Mouse (Mus musculus) MEL-GATA-1-ER (cell line): Measurements from ENCODE around the gene Thap7.
A peak's percentile ranks its signal among the peaks of the same experiment; 100 is the strongest.
"Not testable (repeated sequence)": the region's sequence is repeated elsewhere in the genome, so short reads cannot be mapped to it uniquely, and the experiment has no call there.

ENCODE experiments used
- DNase-seq: peaks from one replicate; pipeline ENCODE4 v3.0.0-alpha.2; 2012; ENCODE audit warnings: low read depth; ENCODE audit errors: extremely low read depth

Thap7 gene

DNA sequence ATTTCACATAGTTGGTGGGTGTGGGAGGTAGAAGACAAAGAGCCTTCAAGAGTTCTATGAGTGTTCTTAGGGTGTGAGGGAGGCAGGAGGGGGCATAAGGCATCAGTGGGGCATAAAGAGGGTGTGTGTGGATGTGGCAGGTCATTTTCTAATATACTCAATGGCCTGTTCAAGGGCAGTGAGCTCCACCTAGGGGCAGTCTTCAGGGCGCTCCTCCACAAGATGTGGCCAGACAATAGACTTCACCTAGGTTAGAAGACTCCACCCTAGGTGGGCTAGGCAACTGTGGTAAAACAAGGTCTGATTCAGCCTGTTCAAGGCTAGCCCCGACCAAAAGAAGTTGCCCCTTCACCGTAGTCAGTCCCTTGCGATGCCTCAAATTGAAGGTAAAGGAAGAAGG, 1.3 kb upstream of the Thap7 start:
- DNase-seq, result no peak

DNA sequence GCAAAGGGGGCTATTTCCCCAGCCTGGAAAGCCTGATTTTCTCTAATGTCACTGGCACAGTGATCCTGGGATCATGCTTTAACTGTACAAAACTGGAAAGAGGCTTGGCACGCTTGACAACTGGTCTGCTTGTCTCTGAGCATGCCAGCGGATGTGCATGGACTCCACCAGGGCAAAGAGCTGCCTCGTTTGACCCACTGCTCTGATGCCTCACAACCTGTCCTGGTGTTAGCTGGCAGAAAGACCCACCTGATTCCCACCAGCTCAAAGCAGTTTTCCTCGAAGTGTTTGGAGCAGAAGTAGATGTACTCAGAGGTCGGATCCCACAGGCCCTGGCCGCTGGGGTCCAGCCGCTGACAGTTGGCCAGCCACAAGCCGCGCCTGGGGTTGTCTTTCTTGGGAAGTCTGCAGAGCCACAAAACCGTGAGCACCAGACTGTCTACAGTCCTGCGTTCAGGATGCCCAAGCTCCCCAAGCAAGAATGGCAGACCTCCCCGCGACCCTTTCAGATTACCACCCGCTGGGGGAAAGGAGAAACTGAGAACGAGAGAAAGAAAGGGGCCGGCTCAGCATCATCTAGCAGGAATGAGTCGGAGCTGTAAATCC, 852 bp downstream of the Thap7 start:
- no peak for DNase-seq

DNA sequence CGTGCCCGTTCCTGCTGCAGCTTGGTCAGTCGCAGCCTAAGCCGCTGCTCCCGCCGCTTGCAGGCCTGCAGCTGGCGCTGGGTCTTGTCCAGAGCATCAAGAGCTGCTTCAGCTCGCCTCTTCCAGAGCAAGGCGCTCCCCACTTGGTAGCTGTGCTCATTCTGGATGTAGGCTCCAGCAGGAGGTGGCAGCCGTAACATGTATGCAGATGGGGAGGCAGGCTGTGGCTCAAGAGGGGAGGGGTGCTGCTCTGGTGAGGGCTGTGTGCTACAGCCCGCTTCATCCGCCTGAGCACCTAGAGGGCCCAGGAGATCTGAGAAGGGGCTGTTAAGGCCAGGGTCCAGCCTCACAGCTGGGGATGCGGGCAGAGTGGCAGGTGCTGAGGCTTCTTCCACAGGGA, 2.7 kb downstream of the Thap7 start:
- no peak for DNase-seq

GRCm38 (mm10) chr16:17527606-17528005, 3.3 kb downstream of the Thap7 start:
- no peak for DNase-seq

GRCm38 (mm10) chr16:17526223-17526622, 4.7 kb downstream of the Thap7 start:
- no peak for DNase-seq

GRCm38 (mm10) chr16:17525524-17525923, 5.4 kb downstream of the Thap7 start:
- no peak for DNase-seq

- no peak for DNase-seq
Measured at GRCm38 (mm10) chr16:17524156-17524555, 6.8 kb downstream of the Thap7 start.

DNA sequence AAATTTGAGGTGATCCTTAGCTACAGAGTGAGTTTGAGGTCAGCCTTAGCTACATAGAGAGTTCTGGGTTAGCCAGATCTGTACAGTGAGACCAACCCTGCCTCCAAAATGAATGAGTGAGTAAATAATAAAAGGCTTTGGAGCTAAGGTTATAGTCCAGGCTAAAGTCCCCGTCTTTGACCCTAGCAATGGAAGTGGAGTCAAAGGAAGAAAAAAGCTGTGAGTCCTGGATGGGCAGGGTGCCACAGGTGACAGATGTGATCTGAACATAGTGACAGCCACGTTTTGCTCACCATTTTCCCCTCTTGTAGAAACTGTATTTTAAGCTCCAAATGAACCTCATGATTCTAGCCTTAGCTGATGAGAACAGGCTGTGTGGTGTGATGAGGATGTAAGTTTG, 12.0 kb downstream of the Thap7 start:
- no peak for DNase-seq

GRCm38 (mm10) chr16:17511431-17511830, 19.5 kb downstream of the Thap7 start:
- no peak for DNase-seq

DNA sequence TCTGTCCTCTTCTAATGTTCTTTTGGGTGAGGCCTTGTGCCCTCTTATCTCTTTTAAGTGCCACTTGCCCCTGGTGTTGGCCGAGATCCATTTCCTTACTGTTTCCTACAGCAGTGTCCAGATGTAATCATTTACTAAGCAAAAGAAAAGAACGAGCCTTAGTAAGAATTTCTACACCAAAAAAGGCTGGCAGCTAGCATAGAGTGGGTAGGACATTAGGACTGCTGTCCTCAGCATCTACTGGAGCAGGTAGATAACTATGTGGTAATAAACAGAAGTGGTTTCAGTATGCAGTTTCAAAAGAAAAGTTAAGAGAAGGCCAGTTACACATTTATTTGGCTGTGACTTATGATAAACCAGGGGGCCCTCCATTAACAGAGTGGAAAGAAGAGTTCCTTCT, 20.2 kb downstream of the Thap7 start:
- no peak for DNase-seq

GRCm38 (mm10) chr16:17510143-17510542, 20.8 kb downstream of the Thap7 start:
- DNase-seq, result no peak

DNA sequence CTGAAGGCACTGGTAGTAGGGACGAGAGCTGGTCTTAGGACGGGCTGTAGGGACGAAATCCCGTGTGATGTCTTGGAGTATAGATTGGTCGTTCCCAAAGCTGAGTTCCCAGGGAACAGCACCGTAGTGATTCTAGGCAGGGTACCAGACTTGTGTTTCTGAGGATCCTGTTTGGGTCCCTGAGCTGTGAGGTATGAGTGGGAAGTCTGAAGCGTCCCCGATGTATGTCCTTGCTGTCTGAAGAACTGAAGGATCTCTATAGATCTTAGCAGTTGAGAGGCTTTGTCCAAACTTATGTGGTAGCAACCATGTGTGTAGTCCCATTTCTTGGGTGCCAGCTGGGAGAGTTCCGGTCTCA, 21.7 kb downstream of the Thap7 start:
- DNase-seq, result no peak

DNA sequence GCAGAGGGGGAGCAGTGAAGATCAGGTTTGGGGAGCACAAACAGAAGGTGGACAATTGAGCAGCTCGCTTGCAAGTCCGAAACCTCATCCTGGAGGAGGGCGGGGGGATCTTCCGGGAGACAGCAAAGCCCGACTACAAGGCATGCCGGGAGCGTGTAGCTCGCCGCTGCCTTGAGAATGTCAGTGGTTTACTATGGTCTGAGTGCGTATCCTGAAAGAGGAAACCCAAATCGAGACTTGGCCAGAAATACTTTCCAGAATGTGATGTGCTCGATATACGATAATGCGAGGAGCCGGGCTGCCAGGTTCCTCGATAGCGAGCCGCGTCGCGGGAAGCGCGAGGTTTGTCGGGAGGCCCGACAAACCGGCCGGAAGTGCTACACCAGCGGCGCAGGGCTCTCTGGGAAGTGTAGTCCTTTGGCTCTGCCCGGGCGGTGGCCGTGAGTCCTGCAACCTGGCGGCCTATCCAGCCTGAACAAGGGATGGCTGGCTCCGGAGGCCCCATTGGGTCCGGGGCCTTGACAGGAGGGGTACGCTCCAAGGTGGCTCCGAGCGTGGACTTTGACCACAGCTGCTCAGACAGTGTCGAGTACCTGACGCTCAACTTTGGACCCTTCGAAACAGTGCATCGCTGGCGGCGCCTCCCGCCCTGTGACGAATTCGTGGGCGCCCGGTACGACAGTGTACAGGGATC, 22.2 kb downstream of the Thap7 start, which contains the start of gene Lztr1:
Lztr1 (plus strand) TSS at position 143 of the 694 bp plus-strand sequence.
- DNase-seq, result peak; percentile 79

GRCm38 (mm10) chr16:17508031-17508430, 22.9 kb downstream of the Thap7 start:
- DNase-seq, result not testable (repeated sequence)

- no peak for DNase-seq
Measured at GRCm38 (mm10) chr16:17507018-17507552, 23.9 kb downstream of the Thap7 start.

GRCm38 (mm10) chr16:17502681-17503080, 28.3 kb downstream of the Thap7 start:
- DNase-seq, result no peak

- DNase-seq, result no peak
Measured at GRCm38 (mm10) chr16:17499249-17499883, 31.6 kb downstream of the Thap7 start.

DNA sequence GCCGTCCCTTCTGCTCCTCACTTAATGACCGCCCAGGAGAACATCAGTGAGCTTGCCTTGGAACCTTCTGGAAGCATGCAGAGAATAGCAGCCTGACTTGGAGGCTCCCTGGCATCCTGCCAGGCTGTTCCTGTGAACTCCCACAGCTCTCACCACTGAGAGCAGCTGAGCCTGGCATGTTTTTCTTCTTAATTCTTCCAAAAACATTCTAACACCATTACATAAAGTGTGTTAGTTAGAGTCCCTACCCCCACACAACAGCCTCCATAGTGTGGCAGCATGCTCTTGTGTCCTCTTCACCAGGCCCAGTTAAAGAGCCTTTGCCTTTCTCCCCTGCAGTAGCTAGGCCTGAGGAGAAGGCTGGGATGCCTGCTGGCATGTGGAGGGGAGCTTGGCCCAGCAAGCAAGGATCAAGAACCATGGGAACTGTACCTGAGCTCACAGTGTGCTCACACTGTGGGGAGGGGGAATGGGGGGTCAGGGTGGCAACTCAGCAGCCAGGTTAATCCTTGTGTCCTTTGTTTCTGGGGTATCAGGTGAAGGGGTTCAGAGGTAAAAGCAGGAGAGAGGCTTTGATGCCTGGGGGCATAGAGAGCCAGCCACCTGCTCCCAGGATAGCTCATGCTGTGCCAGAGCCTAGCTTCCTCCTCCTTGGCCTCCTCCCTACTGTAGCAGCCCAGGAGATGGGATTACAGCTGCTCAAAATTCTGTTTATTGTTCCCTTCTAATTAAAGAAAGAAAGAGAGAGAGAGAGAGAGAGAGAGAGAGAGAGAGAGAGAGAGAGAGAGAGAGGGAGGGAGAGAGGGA, 34.2 kb downstream of the Thap7 start:
- no peak for DNase-seq

DNA sequence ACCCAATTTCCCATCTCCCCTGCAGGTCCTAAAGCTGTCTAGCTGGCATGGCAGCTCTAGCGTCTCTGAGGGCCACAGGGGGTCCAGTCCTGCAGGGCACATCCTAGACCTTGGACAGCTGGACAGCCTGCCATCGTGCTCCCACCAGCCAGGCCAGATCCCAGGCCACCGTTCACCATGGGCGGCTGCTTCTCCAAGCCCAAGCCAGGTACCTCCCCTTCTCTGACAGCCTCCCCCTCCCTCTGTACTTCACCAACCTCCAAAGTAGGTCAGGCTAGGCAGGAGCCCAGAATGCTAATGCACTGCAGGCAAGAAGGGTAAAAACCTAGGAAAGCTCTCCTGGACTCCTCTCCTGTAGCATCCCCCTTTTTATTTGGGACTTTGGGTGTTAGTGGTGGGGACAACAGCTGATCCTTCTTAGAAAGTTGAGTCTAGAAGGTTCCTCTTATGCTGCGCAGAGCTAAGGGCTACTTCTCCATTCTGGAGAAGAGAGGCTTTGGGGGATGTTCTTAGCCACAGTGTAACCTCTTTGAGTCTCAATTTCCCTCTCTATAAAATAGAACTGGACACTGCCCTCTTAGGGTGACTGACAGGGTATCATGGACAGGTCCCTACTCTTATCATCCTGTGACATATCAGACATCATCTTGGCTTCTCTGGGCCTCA, 38.9 kb downstream of the Thap7 start:
- no peak for DNase-seq

DNA sequence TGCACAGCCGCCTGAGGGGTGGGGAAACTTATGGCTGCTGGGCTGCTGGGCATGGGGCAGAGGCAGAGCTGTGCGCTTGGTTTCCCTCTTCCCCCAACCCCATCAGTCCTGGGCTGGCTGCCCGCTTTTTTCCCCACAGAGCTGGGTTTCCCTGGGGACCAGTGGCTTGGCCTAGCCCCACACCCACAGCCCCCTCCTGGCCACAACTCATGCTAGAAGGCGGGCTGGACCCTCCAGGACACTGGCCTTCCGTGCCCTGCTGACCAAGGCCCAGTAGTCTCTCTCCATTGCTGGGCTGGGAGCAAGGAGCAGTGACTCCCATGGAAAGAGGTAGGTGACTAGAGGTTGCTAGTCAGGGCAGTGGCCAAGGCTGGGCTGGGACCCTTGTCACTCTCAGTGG, 39.8 kb downstream of the Thap7 start:
- DNase-seq, result no peak

- no peak for DNase-seq
Measured at GRCm38 (mm10) chr16:17489469-17490111, 41.3 kb downstream of the Thap7 start, which contains the start of gene Aifm3. Gene Aifm3 (plus strand): TSS chr16:17489611.
